In the genomic region with DNA sequence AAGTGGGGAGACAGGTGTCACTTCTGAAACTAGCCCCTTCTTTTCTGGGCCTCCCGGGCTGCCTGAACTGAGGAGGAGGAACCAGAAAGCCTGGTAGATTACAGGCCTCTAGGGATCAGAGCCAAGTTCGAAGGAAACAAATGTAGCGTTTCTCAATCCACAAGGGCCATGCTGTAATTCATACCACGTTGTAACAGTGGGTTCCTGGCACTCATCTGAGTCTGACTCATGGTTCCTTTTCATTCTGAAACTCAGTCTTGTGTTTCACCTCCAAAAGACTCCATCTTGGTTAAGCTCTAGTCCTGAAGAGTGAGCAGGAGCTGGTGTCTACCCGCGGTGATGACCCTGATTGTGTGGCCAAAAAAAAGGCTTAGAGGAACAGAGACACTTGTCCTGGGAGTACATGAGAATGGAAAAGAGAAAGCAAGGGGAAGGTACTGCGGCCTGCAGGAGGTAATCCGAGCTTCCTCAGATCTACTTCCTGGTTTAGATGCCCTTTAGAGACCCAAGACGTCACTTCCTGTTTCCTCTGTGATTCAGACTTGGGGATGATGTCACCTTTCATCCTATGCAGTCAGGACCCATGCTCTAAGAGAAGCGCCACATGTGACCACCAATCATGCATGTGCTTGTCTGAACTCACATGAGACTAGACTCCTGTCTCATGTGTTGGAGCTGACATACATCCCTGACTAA, we compare ENCODE assay signal across 9 mouse cellular contexts. TPM values are rescaled to one million over a fixed set of nuclear protein-coding genes. Genes with fewer than 3 reads are reported as not detected.
DNase-seq lines count a peak whose midpoint lies in the region; ATAC-seq and TF ChIP-seq lines count a peak whose summit lies in the region.
"Had no signal": no experiment of that assay in that cellular context is flagged by ENCODE, and none has a peak within 500 bp of the region (broad histone marks: within the 10 kb centered on the region; RNA-seq: fewer than 3 reads in every experiment).

No protein-coding gene starts in this region.

- H3K4me1 ChIP-seq in embryonic facial prominence, embryonic 14.5 days (ENCODE audit: control insufficient read depth, insufficient read depth, low read length), result peaks cover 3% of the 10 kb centered on the region; the same call in 1 of the 2 replicates
- peaks cover 20% of the 10 kb centered on the region; the same call in 1 of the 2 replicates for H3K4me1 ChIP-seq in embryonic facial prominence, embryonic 10.5 days
- H3K4me1 ChIP-seq in brown adipose tissue, adult 24 weeks (ENCODE audit: control insufficient read depth, insufficient read depth, insufficient read length, low read length), result no peaks in the 10 kb centered on the region
- H3K4me1 ChIP-seq in intestine, embryonic 15.5 days (replicated peaks), result 0 out of 2 replicates have a peak, but pooled peaks cover 14% of the 10 kb centered on the region

- intact Hi-C loops in left cerebral cortex, adult 2 months (cut with DNase I), result loop anchor here (10.0 kb wide), 1 partner anchor 229 kb away; a partner anchor contains a TSS

- no peak overlapping the region for H3K4me3 ChIP-seq in embryonic facial prominence, embryonic 14.5 days (ENCODE audit: low read depth, low read length)
- no peak overlapping the region for H3K4me3 ChIP-seq in embryonic facial prominence, embryonic 10.5 days
- H3K4me3 ChIP-seq in brown adipose tissue, adult 24 weeks (ENCODE audit: insufficient read depth, low read depth, low read length), result no peak overlapping the region
- H3K4me3 ChIP-seq in intestine, embryonic 15.5 days (replicated peaks), result no peak overlapping the region
- no peak overlapping the region for H3K4me3 ChIP-seq in left cerebral cortex, adult 2 months

- H3K36me3 ChIP-seq in embryonic facial prominence, embryonic 14.5 days (ENCODE audit: control insufficient read depth, insufficient read depth, low read length), result no peaks in the 10 kb centered on the region
- no peaks in the 10 kb centered on the region for H3K36me3 ChIP-seq in embryonic facial prominence, embryonic 10.5 days (replicated peaks)
- H3K36me3 ChIP-seq in intestine, embryonic 15.5 days, result no peaks in the 10 kb centered on the region

- ATAC-seq in embryonic facial prominence, embryonic 14.5 days (ENCODE audit: low read depth), result 0 out of 2 replicates have a peak, but pooled peaks have one; percentile 23
- ATAC-seq in CD4-positive, CD25-positive, alpha-beta regulatory T cell, adult 4 months, result peak; percentile 67
- ATAC-seq in megakaryocyte, adult 5-6 weeks (ENCODE audit: poor library complexity, severe bottlenecking), result peak; percentile 83
- ATAC-seq in intestine, embryonic 15.5 days, result no peak

- no peak for TF ChIP-seq CTCF in left cerebral cortex, adult 2 months (IDR thresholded peaks at IDR 0.05)

- H3K9me3 ChIP-seq in embryonic facial prominence, embryonic 14.5 days (ENCODE audit: control insufficient read depth, low read length), result no peaks in the 10 kb centered on the region
- no peaks in the 10 kb centered on the region for H3K9me3 ChIP-seq in embryonic facial prominence, embryonic 10.5 days
- H3K9me3 ChIP-seq in intestine, embryonic 15.5 days, result no peaks in the 10 kb centered on the region

- no peaks in the 10 kb centered on the region for H3K27me3 ChIP-seq in embryonic facial prominence, embryonic 14.5 days (replicated peaks; ENCODE audit: control insufficient read depth, insufficient read depth, low read length)
- H3K27me3 ChIP-seq in embryonic facial prominence, embryonic 10.5 days (replicated peaks; ENCODE audit: low read depth, poor library complexity, severe bottlenecking), result peaks cover under 1% of the 10 kb centered on the region; the same call in 1 of the 2 replicates
- H3K27me3 ChIP-seq in intestine, embryonic 15.5 days (replicated peaks), result no peaks in the 10 kb centered on the region

- no peak overlapping the region for H3K27ac ChIP-seq in embryonic facial prominence, embryonic 14.5 days (replicated peaks; ENCODE audit: low read depth, low read length)
- H3K27ac ChIP-seq in embryonic facial prominence, embryonic 10.5 days (replicated peaks), result no peak overlapping the region
- 0 out of 2 replicates have a peak overlapping the region, but pooled peaks have one; percentile 54 for H3K27ac ChIP-seq in brown adipose tissue, adult 24 weeks (replicated peaks; ENCODE audit: low read depth, low read length)
- H3K27ac ChIP-seq in intestine, embryonic 15.5 days, result no peak overlapping the region
- H3K27ac ChIP-seq in left cerebral cortex, adult 2 months, result no peak overlapping the region

- H3K9ac ChIP-seq in embryonic facial prominence, embryonic 14.5 days (ENCODE audit: low read depth, low read length), result no peak overlapping the region
- no peak overlapping the region for H3K9ac ChIP-seq in intestine, embryonic 15.5 days

- WGBS in embryonic facial prominence, embryonic 14.5 days, result 66% methylated on average over 10 of the region's 10 CpGs
- WGBS in embryonic facial prominence, embryonic 10.5 days, result 77% methylated on average over 10 of the region's 10 CpGs
- WGBS in intestine, embryonic 15.5 days, result 73% methylated on average over 10 of the region's 10 CpGs

- H3K4me2 ChIP-seq in embryonic facial prominence, embryonic 14.5 days (ENCODE audit: low read depth, low read length), result no peak overlapping the region
- H3K4me2 ChIP-seq in intestine, embryonic 15.5 days (replicated peaks), result no peak overlapping the region

- DNase-seq in embryonic facial prominence, embryonic 14.5 days (ENCODE audit: low spot score), result peak; percentile 51
- DNase-seq in embryonic facial prominence, embryonic 10.5 days (ENCODE audit: low spot score), result no peak
- DNase-seq in left cerebral cortex, adult 2 months (ENCODE audit: extremely low spot score in 1 of 2, low spot score in 2 of 2), result no peak
- no peak for DNase-seq in embryo, embryonic 11 days
- DNase-seq: heart, postnatal 4 days had no signal

RNA-seq across cellular contexts. Expression of a gene that starts 30.3 kb away (rescaled TPM):
- polyA plus RNA-seq in embryonic facial prominence, embryonic 14.5 days (2014; fragmentation: Nextera tagmentation; extraction: Ambion mirVana), result 51.8 and 64.1 TPM in 2 replicates
- polyA plus RNA-seq in embryonic facial prominence, embryonic 10.5 days (2016; fragmentation: Nextera tagmentation; extraction: Ambion mirVana), result 138 and 142 TPM in 2 replicates
- 10 to 100 TPM; 15.2 to 25.6 TPM for polyA plus RNA-seq in CD4-positive, CD25-positive, alpha-beta regulatory T cell, adult 4 months (2017; shearing (Covaris generic))
- not detected in 2 replicates for polyA plus RNA-seq in brown adipose tissue, adult 24 weeks (2012; ENCODE audit: insufficient read depth, insufficient read length, missing spikeins)
- total RNA-seq in megakaryocyte, adult 5-6 weeks (2015), result 19.6 and 25.9 TPM in 2 replicates
- 28.1 and 30.4 TPM in 2 replicates for total RNA-seq in megakaryocyte, adult 5-6 weeks (2017)
- polyA plus RNA-seq in intestine, embryonic 15.5 days (2015; fragmentation: Nextera tagmentation; extraction: Ambion mirVana), result 55.1 and 62.1 TPM in 2 replicates
- 1 to 10 TPM in 1 of 2 experiments, under 1 TPM in 1; 0.79 to 1.0 TPM for total RNA-seq in left cerebral cortex, adult 2 months (2021)
